Mouse (Mus musculus) kidney, adult 2 months (tissue): ENCODE data around the gene Gtpbp6. TPM values are rescaled to one million over a fixed set of nuclear protein-coding genes. Genes with fewer than 3 reads are reported as not detected.
"Not testable (repeated sequence)": the region's sequence is repeated elsewhere in the genome, so short reads cannot be mapped to it uniquely, and the experiment has no call there.

Experiments
- DNase-seq: peaks from one replicate; pipeline ENCODE4 v3.0.0; 2021
- H3K27ac ChIP-seq: fragments of 200-500 bp; 2 replicates; pipeline ENCODE4 v1.5.1; 2012; ENCODE audit warnings: low read depth, low read length, control low read depth, inconsistent platforms; ENCODE audit not compliant: insufficient read depth
- H3K27me3 ChIP-seq: fragments of 200-500 bp; replicated peaks from 2 replicates; pipeline ENCODE4 v1.6.1; 2012; ENCODE audit warnings: mild to moderate bottlenecking, moderate library complexity, low read length, inconsistent platforms; ENCODE audit not compliant: control insufficient read depth, insufficient read depth
- H3K36me3 ChIP-seq: fragments of 200-500 bp; 2 replicates; pipeline ENCODE4 v1.6.1; 2012; ENCODE audit warnings: mild to moderate bottlenecking, moderate library complexity, low read length, inconsistent platforms; ENCODE audit not compliant: control insufficient read depth, insufficient read depth
- H3K4me1 ChIP-seq: fragments of 200-500 bp; 2 replicates; pipeline ENCODE4 v1.6.1; 2011; ENCODE audit warnings: low read length; ENCODE audit not compliant: control insufficient read depth, insufficient read depth
- H3K4me3 ChIP-seq: fragments of 200-500 bp; 2 replicates; pipeline ENCODE4 v1.5.1; 2011; ENCODE audit warnings: mild to moderate bottlenecking, low read depth, low read length, control low read depth; ENCODE audit not compliant: insufficient read depth
- CTCF ChIP-seq: fragments of 200-500 bp; conservative IDR thresholded peaks from 2 replicates; pipeline ENCODE4 v1.5.1; 2011; ENCODE audit warnings: low read depth, mild to moderate bottlenecking, control low read depth, low read length, moderate library complexity, mixed read lengths; ENCODE audit not compliant: insufficient read depth, insufficient read length
- POLR2A ChIP-seq: fragments of 200-500 bp; IDR thresholded peaks from one replicate; pipeline ENCODE4 v1.6.1; 2011; ENCODE audit warnings: low read depth, low read length, control low read depth
- WGBS: fragments of 180-500 bp; shearing (Covaris S2); methylation state at CpG from one replicate; pipeline ENCODE4 v1.1.7; 2018; 5-methylcytosine and 5-hydroxymethylcytosine counted together
- polyA plus RNA-seq: library from polyadenylated mRNA; depleted of rRNA; stranded (reverse); fragments of >200 nt; gene quantifications from 2 replicates; pipeline ENCODE4 v1.2.3, GENCODE M21; 2012

Gene Gtpbp6
- polyA plus RNA-seq, 1 experiment, result 50.6 TPM

DNA sequence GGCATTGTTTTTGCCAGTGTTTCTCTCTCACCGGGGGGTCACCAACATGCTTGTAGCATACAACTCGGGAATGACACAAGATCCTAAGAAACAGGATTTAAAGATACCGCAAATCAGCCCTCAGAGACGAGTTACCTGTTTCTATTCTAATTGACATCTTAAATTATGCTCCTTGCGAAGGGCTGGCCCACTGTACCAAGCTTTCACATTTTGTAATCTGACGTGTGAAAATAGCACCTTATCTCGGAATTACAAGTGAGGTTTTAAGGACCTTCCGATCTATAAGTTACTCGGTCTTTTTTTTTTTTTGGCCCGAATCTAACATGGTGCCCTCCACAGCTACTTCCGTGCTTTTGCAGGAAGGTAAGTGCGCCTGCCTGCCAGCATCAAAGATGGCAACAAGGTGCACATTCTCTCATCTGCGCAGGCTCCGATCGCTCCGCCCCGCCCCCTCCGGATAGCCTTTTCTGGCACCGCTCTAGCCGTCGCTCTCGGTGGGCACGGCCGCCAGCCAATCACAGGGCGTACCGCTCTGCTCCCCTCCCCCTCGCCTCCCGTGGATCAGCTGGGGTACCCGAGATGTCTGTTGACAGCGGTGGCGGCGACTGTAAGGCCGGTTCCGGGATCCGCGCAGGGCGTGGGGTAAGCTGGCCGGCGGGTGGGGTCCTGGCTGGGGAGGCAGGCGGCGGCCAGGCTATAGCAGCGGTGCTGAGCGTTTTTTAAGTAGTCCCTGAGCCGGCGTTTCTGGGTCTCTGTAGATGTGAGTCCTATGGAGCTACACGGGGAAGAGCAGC is 27.5 kb upstream of the Gtpbp6 start, which contains the start of gene Chfr:
Gene Chfr (plus strand): TSS at position 550 of the 794 bp plus-strand sequence.
- DNase-seq, result peak; percentile 99
- Histone ChIP-seq H3K27ac (peak within 1 kb of the TSS; percentile 39; the same call in 1 of the 2 replicates), H3K36me3 (no peaks in the 10 kb centered on the region; the same call in none of the 2 replicates), H3K27me3 (no peaks in the 10 kb centered on the region), H3K4me1 (no peaks in the 10 kb centered on the region), H3K4me3 (peak within 1 kb of the TSS; percentile 77)
- 3% methylated on average over 46 of the region's 46 CpGs for WGBS
- no peak for TF ChIP-seq CTCF
- peak; percentile 59 for TF ChIP-seq POLR2A

DNA sequence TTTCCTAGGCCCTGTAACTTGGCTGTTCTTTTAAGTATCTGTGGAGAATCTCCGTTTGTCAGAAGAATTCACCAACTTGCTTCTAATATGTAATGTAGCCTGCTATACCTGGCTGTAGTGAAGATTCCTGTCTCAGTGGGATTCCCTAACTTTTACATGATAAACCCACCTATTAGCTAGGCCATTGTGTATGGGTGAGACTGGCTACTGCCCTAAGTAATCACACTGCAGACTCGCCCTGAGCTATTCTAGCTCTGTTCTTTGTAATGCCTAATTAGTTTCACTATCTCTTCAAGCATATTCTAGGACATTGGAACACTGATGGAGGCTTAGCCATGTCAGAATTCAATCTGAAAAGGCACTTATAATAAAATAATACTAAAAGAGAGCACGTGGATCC is 14.4 kb upstream of the Gtpbp6 start:
- not testable (repeated sequence) for H3K27me3 ChIP-seq, H3K4me3 ChIP-seq, DNase-seq, H3K36me3 ChIP-seq, H3K27ac ChIP-seq, H3K4me1 ChIP-seq
- WGBS, result 95% methylated on average over 3 of the region's 3 CpGs

DNA sequence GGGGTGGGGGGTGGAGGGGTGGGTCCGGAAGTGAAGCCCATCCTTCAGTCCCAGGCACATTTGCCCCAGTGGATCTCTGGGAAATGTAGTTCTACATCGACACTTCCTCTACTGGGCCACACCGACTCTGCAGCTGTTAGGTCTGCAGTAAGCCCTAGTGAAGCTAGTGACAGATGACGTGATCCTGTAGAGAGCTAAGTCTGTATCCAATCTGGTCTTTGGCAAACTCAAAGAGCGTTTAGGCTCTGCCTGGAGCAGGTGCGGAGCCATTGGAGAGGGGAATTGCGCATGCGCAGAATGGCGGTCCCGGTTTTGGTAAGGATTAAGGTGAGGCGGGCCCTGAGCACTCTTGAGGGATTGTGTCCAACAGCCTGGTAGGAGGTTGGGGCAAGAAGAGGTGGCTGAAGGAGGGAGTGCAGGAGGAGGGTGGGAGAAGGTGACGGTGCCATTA is 2.0 kb upstream of the Gtpbp6 start, which contains the start of gene Zfp605:
Gene Zfp605 (plus strand): TSS at position 102 of the 451 bp plus-strand sequence.
- DNase-seq, result peak; percentile 93
- peak within 1 kb of the TSS; percentile 68 for H3K4me3 ChIP-seq
- peak within 1 kb of the TSS; percentile 90 for H3K27ac ChIP-seq
- TF ChIP-seq CTCF (0 out of 2 replicates have a peak, but pooled peaks have one; percentile 8), POLR2A (no peak)
- under 1% methylated on average over 12 of the region's 12 CpGs for WGBS
- peaks cover 1% of the 10 kb centered on the region; the same call in 1 of the 2 replicates for H3K36me3 ChIP-seq
- no peaks in the 10 kb centered on the region for H3K27me3 ChIP-seq
- no peaks in the 10 kb centered on the region for H3K4me1 ChIP-seq

DNA sequence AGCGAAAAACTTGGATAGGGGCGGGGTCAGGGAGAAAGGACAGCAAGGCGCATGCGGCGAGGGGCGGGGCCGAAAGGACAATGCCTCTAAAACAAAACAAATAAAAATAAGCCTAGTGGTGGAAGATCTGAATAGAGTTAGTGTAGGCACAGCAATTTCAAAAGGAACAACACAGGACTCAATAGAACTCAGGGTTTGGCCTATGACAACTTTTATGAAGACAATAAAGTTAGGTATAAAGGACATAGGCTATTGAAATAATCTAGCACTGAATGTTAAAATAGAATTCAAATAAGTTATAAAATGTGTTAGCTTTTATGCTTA is 270 bp upstream of the Gtpbp6 start:
- TF ChIP-seq POLR2A (no peak), CTCF (no peak)
- WGBS, result under 1% methylated on average over 7 of the region's 7 CpGs
- peak overlapping the region; percentile 26; the same call in 1 of the 2 replicates for H3K27ac ChIP-seq
- no peaks in the 10 kb centered on the region; the same call in 1 of the 2 replicates for H3K36me3 ChIP-seq
- H3K4me1 ChIP-seq, result no peaks in the 10 kb centered on the region
- H3K4me3 ChIP-seq, result no peak overlapping the region
- no peak for DNase-seq
- no peaks in the 10 kb centered on the region for H3K27me3 ChIP-seq

DNA sequence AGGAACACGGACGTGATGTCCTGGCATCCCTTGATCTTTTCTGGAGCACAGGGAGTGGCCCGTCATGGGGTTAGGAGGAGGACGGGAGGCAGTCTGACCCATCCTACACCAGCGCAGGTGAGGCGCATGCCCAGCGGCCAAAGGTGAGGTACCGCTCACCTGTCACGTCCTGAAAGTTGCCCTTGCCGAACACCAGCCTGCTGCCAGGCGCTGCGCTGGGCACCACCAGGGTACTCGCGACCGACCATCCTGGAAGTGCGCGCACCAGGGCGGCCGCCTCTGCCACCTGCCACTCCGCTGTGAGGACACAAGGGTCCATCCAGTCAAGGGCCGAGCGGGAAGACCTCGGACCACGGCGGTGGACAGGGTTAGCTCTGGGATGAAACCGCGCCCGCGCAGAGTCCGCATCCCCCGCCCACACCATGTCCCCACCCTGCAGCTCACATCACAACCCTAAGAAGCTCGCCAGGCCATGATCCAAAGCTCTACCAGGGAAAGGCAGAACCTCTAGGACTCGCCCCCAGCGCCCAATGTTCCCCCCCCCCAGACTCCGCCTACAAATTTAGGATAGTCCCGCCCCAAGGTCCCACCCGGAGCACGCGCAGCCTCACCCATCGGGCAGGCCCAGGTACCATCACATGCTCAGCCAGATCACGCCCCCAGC is 964 bp downstream of the Gtpbp6 start:
- Histone ChIP-seq H3K36me3 (no peaks in the 10 kb centered on the region; the same call in 1 of the 2 replicates), H3K27me3 (no peaks in the 10 kb centered on the region), H3K27ac (peak overlapping the region; percentile 54), H3K4me3 (peak overlapping the region; percentile 73), H3K4me1 (no peaks in the 10 kb centered on the region)
- TF ChIP-seq CTCF, result no peak
- no peak for TF ChIP-seq POLR2A
- no peak for DNase-seq
- 11% methylated on average over 41 of the region's 41 CpGs for WGBS

DNA sequence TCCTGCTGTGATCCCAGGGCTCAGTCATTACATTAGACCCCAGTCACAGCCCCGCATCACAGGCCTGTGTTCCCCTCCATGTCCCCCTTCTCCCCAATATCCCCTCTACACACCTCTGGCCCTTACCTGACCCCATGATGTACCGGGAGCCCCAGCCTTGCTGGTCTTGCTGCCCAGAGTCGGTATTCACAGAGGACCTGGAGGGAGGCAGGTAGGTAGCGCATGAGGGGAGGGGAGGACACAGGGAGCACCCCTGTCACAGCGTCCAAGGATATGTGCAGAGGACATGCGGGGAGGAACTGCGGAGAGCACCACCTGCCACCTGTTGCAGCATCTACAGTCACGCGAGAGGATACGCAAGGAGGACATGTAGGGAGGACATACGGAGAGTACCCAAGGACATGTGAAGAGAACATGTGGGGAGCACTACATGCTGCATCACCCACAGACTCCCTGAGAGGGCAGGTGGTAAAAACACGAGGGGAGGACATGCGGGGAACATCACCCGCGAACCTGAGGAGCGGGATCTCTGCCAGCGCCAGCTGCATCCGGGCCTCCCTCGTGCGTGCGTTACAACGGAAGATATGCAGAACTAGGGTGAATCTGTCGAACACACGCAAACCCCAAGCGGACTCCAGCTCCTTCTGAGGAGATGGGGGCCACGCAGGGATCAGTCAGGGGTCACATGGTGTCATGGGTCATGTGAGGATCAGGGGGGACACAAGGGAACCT is 1.7 kb downstream of the Gtpbp6 start:
- 97% methylated on average over 26 of the region's 26 CpGs for whole genome bisulfite sequencing
- no peak for DNase-seq
- no peaks in the 10 kb centered on the region; the same call in 1 of the 2 replicates for H3K36me3 ChIP-seq
- H3K27ac ChIP-seq, result no peak overlapping the region
- TF ChIP-seq POLR2A, result no peak
- TF ChIP-seq CTCF, result no peak
- peak overlapping the region; percentile 73; the same call in 1 of the 2 replicates for H3K4me3 ChIP-seq
- peaks cover 5% of the 10 kb centered on the region; the same call in 1 of the 2 replicates for H3K4me1 ChIP-seq
- H3K27me3 ChIP-seq, result no peaks in the 10 kb centered on the region
